Mouse (Mus musculus) granulocyte monocyte progenitor cell, adult 5-6 weeks (primary cell): ENCODE measurements around the gene Lrrc46. TPM values are rescaled to one million over a fixed set of nuclear protein-coding genes. Genes with fewer than 3 reads are reported as not detected.

Experiments used
- ATAC-seq: replicated peaks from 2 replicates; pipeline ENCODE4 v1.8.0; 2016; ENCODE audit warnings: mild to moderate bottlenecking, moderate TSS enrichment, inconsistent platforms; ENCODE audit not compliant: poor library complexity, severe bottlenecking
- total RNA-seq, 2 experiments: library from RNA; stranded (forward) in 1 of 2; stranded (reverse) in 1 of 2; fragments of 200-712, 200-1000 nt in 1 of 2; fragments of >200 nt in 1 of 2; fragmentation: Nextera tagmentation in 1 of 2; gene quantifications; 2 replicates each; pipeline ENCODE4 v1.2.3; 2014 to 2017

Lrrc46 gene
- total RNA-seq (2014; fragmentation: Nextera tagmentation) (not detected in 2 replicates), total RNA-seq (2017) (0.10 and 1.1 TPM in 2 replicates)

DNA sequence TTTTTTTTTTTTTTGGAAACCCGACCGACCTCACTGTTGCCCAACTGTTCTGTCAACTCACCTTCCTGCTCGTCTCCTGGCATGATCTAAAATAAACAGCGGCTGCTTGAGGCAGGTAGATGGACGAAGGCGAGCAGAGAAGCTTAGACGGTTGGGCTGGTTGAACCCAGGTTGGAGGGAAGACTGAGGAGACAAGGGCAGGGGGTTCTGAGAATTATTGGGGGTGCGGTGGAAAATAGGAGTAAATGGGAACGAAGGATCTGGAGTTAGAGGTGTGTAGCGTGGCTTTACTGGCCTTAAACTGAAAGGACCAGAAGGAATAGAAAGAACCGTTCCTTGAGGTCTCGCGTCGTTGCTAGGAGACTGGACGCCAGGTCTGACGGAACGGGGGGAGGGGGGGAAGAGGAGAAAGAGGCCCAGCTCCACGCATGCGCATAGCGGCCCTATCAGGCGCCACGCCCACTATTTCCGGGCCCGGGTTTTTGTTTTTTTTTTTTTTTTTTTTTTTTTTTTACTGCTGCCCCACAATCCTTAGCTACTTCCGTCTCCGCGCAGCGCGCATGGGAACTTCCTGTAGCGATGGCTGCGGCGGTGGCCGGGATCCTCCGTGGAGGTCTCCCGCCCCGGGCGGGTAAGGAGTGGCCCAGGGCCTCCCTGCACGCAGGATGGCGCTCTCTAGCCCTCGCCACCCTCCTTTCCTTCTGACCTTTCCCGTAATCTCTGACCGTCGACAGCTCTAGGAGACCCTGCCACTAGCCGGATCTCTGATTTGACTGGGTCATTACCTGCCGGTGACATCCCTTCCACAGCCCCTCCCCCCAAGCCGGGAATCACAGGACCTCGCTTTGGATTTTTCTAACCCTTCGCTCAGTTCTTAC is at the start of gene Lrrc46, which contains the start of gene Mrpl10:
Gene Lrrc46, minus strand, starts transcription at position 386 of the 878 bp plus-strand sequence.
Gene Mrpl10, plus strand, starts transcription at position 539 of the 878 bp plus-strand sequence.
- ATAC-seq, result peak; percentile 94

DNA sequence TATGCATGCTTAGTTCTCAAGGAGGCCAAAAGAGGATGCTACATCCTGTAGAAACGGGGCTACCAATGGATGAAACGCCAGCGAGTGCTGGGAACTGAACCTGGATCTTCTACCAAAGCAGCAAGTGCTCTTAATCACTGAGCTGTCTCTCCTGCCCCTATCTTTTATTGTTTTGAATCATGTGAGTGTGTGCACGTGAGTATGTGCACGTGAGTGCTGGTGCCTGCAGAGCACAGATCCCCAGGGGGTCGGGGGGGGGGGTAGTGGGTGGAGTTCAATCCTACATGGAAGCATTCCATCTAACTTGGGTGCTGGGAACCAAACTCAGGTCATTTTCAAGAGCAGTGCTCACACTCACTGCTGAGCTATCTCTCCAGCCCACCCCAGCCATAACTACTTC is 45.2 kb upstream of the Lrrc46 start:
- ATAC-seq, result no peak

DNA sequence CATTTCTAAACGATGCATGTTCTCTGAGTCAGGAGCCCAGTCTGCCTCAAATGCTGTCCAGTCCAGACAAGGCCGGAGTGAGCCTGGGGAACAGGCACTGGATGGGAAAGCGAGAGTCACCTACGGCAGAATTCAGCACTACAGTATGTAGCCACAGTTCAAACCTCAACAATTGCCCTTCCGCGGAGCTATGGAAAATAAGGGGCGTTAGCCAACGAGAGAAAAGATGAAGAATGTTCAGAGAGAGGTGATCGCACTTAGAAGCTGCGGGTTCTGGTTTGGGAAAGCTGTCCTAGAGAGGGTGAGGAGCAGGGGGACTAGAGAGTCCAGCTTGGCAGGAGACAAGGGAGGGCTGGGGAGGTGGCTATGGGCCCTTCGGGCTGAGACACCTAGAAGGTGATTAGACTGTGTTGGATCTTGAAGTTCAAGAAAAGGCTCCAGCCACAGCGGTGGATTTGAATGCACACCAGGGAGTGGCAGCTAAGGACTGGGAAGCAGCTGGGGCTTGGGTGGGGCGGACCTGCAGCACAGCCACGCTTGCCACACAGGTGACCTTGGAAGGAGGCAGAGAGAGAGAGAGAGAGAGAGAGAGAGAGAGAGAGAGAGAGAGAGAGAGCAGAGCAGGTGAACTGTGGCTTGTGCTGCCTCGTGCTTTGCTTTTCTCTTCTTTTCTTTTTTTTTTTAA is 43.8 kb upstream of the Lrrc46 start:
- no peak for ATAC-seq

DNA sequence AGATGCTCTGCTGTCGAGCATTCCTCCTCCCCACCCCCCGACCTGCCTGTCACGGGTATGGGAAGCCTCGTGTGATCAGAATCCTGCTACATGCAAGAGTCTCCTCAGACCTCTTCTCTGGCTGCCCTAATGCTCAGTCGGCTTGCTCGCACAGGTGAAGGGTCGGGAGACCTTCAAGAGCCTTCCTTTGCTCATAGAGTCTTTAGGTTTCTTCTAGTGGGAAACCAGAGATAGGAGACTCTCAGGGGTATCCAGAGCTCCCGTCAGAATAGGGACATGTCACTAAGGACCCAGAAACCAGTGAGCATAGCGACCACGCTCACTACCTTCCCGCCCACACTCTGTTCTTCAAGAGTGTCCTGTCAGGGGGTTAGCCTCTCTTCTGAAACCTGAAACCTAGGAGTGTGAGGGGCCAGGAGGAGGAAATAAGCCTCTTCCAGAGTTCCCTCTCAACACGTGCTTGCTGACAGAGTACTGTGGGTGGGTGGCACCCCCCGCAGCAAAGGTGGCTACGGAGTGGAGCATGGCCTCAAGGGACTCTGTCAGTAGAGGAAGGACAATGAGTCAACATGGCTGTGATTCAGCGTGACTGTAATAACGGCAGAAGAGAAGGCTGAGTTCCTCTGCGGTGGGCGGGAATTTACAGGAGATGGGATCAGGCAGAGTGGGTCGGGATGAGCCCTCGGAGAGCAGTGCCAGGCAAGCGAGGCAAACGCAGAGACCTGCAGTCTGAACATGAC is 42.4 kb upstream of the Lrrc46 start:
- ATAC-seq, result peak; percentile 55

DNA sequence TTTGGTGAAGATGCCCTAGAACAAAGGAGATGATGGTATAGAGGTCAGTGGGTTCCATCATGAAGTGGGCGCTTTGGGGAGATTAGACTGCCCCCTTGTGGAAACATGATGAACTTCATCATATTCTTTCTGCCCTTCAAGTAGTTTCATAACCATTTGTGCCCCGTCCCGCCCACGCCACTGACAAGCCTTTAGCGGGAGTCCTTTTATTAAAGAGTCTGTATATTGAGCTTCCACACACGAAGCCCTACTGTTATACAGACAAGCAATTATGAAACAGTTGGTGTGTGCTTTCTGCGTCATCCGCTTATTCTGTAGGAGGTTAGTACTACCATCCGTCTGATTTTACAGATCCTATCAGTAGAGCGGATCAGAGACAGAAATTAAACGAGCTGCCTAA is 41.8 kb upstream of the Lrrc46 start:
- peak; percentile 75 for ATAC-seq

DNA sequence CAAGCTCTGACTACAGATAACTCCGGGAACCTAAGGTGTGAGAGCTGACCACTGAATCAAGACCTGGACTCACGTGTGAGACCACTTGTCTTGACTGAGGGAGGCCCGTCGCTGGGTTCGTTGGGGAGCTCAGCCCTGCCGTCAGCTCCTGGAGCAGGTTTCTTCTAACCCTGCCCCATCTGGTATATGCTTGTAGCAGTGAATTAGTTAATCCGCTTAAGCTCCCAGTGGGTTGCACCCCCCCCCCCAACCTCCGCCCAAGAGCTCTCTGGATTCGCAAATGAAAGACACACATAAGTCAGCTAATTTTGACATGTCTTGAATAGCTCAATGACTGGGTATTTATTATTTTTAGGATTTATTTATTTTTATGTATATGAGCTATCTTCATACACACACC is 39.1 kb upstream of the Lrrc46 start:
- ATAC-seq, result no peak

DNA sequence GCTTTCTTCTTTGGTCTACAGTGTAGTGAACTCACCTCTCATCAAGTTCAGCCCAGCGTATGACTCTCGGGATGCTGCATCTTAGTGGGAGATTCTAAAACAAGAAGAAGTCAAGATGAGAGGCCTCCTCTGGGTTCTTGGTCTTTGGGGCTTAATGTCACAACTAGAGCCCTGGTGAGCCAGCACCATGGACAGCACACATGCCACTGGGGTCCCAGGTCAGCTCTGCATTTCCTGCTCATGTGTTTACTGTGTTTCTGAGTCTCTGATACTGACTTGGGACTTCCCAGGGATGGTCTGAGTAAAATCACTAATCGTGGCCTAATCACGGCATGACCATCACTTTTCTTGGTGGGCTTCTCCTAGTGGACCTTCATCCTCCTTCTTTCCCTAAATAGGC is 37.5 kb upstream of the Lrrc46 start:
- peak; percentile 46 for ATAC-seq

DNA sequence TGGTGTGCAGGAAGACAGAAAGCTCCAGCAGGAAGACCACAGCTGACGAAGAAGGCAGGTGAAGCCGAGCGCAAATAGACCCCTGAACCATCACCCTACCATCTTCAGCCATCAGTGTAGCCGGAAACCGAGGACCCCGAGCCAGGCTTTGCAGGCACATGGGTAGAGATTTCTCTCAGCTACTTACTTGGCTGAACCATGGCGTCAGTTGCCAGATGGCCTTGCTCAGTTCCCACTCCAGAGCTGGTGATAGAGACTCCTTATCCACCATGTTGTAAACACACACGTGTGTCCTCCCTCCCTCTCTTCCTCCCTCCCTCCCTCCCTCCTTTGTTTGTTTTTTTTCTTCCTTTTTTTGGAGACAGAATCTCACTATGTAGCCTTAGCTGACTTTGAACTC is 33.0 kb upstream of the Lrrc46 start:
- no peak for ATAC-seq

DNA sequence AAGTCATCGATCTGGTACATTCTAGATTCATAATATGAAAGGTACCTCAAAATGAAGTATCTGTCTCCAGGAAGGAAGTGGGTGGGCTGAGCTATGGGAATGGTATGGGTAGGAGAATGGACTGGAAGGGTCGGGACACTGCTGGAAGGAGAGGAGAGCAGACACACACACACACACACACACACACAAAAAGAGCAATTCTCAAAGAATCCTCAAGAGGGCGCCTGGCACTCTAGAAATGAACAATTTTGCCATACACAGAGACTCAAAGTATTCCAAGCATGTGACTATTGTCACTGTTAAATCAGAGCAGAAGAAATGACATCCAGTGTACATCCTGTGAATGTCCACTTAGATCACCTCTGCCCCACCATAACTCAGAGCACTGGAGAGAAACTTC is 31.3 kb upstream of the Lrrc46 start:
- no peak for ATAC-seq

DNA sequence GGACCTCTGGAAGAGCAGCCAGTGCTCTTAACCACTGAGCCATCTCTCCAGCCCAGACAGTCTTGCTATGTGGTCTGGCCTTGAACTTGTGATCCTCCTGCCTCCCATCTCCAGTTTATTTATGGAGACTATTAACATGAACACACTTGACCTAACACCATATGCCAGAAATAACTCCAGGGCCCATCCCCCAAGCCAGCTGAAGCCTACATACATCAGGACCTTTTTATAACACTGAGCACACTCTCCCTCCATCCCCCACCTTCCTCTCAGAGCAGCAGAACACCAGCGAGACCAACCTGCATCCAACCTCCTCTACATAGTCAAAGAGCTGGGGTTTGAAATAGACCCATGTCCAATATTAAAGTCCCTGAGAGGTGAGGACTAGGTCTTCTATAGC is 29.9 kb upstream of the Lrrc46 start:
- ATAC-seq, result no peak

DNA sequence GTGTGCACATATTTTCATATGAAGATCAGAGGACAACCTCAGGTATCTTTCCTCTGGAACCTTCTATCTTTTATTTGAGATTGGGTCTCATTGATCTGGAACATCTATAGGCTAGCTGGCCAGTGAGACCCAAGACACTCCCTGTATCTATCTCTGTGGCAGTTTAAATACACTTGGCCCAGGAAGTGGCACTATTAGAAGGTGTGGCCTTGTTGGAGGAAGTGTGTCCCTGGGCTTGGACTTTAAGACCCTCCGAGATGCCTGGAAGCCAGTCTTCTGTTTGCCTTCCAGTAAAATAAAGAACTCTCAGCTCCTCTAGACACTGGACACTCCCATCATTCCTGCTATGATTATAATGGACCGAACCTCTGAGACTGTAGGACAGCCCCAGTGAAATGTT is 28.6 kb upstream of the Lrrc46 start:
- ATAC-seq, result no peak

DNA sequence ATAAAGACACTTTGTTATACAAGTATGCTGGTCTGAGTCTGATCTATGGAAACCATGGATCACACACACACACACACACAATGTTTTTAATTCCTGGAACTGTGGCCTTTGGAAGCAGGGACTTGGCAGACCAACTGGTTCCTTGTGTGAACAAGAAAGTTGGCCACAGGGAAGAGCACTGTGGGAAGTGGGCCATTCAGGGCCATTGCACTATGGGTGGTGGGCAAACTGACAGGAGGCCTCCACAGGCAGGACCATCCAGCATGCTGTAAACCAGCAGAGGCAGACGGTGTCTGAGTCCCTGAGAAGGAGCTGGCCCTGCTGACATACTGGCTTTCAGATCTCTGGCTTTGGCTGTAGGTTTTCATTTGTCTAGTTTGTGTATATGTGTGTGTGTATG is 28.1 kb upstream of the Lrrc46 start:
- ATAC-seq, result no peak

DNA sequence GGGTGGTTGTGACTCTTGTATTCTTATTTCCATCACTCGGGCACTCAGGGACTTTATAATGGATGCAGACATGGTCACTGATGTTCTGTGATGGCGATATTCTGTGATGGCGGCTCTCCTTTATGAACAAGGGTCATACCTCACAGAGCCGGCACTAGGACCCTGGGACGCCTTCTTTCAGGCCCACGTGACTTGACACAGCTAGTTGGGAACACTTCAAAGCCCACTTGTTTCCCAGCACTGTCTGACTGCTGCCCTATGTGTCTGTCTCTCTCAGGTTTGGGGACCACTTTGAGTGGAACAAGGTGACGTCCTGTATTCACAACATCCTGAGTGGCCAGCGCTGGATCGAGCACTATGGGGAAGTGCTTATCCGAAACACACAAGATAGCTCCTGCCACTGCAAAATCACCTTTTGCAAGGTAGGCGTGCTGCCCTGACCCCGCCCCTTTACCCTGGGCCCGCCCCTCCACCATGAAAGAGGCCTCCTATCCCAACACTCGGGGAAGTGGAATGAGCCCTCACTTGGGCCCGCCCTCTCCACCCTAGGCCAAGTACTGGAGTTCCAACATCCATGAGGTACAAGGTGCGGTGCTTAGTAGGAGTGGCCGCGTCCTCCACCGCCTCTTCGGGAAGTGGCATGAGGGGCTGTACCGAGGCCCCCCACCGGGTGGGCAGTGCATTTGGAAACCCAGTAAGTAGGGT is 25.6 kb upstream of the Lrrc46 start:
- ATAC-seq, result no peak

DNA sequence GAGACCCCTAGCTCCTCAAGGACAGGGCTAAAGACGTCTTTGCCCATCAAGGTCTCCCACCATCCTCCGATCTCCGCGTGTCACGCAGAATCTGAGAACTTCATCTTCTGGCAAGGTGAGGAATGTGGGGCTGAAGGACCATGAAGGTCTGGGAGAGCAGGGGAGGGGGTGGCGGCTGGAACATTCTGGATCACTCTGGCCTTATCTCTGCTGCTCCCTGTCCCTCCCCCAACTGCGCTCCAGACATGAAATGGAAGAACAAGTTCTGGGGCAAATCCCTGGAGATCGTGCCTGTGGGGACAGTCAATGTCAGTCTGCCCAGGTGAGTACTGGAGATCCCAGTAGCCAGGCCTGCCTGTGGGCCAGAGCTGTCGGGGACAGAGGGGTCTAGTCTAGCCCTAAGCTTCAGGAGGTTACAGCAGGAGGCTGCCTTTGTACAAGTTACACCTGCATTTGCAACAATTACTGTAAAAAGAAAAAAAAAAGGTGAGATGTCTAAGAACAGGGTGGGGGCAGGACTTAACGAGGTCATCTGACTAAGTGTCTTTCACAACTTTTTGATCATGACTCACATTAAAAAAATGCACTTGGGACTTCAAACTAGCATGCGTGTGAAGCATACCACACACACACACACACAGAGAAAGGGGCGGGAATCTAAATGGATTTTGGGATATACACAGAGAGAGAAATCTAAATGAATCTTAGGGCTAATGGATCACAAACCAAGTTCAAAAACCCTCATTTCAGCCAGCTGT is 24.5 kb upstream of the Lrrc46 start:
- ATAC-seq, result no peak

DNA sequence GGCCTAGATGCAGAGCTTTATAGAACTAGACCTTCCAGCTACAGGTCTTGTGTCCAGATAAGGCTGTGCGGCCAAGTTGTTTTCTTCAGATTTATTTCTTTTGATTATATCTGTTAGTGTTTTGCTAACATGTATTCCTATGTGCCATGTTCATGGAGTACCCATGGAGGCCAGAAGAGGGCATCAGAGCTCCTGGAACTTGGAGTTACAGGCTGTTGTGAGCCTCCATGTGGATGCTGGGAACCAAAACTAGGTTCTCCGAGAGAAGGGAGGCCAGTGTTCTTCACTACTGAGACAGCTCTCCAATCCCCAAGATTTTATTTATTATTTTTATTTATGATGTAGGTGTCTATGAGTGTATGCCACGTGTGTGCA is 22.7 kb upstream of the Lrrc46 start:
- no peak for ATAC-seq

DNA sequence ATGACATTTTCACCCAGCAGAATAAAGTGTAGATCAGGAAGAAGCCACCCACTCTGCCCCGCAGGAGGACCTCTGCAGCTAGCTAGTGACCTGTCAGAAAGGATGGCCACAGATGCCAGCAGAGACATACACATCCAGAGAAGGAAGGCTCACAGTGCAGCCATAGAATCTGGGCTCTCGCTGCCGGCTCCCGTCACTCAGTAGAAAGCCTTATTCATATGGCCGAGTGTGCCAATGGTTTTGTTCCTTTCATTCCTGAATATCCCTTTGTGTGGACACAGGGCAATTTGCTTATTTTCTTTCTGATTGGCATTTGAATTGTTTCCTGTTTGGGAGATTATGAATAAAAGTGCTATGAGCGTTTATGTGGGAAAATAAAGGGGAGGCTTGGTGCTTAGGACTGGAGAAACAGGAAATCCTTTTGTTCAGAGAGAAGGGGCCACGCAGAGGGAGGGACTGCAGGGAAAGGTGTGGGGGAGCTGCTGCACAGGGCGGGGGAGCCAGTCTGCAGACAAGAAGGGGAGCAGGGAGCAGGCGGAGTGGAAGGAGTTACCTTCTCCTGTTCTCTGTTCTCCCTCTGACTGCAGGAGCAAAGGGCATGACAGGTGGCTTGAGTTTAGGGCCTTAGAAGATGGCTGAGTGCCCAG is 22.2 kb upstream of the Lrrc46 start:
- ATAC-seq, result no peak

DNA sequence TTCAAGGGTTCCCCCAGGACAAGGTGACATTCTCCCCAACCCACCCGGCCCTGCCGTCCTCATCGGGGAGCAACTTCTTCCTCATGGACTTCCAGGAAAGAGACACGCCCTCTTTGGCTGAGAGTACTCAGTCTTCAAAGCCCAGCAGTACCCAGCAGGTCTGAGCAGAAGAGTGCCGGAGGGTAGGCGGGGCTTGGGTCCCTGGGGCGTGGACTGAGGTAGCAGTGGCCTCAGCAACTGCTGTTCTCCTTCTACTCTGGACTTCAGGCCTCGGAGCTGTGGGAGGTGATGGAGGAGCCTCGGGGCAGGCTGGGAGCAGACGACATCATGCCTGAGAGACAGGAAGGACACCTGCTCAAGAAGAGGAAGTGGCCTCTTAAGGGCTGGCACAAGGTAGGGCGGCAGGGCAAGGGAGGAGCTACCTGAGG is 11.0 kb upstream of the Lrrc46 start:
- ATAC-seq, result peak; percentile 41

DNA sequence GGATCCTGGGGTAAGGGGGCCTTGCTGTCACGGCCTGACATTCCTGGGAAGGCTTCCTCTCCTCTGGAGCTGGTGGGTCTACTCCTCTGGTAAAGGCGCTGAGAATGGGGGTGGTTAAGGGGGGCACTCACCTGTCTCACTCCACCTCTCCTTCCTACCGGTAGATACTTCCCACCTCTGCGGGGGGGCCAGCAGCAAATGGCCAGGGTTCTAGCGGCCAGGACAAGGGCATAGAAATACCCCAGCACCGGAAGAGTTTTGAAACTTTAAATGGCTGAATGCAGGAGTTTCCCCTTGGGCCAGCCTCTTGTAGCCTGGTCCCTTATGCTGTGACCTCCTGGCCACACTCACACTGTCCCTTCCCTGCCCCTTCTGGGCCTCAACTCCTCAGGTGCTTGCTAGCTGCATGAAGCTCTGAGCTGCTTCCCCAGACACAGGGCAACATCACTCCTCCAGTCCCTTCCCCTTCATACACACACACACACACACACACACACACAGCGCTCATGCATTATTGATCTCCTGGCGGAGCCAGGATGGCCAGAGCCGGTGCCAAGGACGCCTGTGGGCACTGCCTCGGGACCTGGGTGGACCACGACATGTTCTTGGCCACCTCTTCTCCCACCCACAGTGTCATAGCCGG is 9.9 kb upstream of the Lrrc46 start:
- ATAC-seq, result peak; percentile 6; the same call in 1 of the 2 replicates
